Mouse (Mus musculus): ENCODE data around the gene U2af1l4.

- no peak for TF ChIP-seq CTCF (IDR thresholded peaks at IDR 0.05; ENCODE audit: control insufficient read depth, insufficient read depth, low read length)
- no peak for TF ChIP-seq POLR2A (IDR thresholded peaks at IDR 0.05; ENCODE audit: borderline replicate concordance, control insufficient read depth, low read depth, low read length)
Observed at GRCm38 (mm10) chr7:30596093-30596492, 33.0 kb downstream of the U2af1l4 start.
